Mouse (Mus musculus): ENCODE measurements around the gene Uck1. TPM values are rescaled to one million over a fixed set of nuclear protein-coding genes. Genes with fewer than 3 reads are reported as not detected.
"Not testable (repeated sequence)": the region's sequence is repeated elsewhere in the genome, so short reads cannot be mapped to it uniquely, and the experiment has no call there.

The Uck1 gene
- polyA plus RNA-seq, 1 experiment from 2014 or later = 28.5 TPM

- no peak for ATAC-seq (ENCODE audit: low read depth)
- WGBS (ENCODE audit: insufficient replicate concordance) = 82% methylated on average over 4 of the region's 4 CpGs
- H3K9ac ChIP-seq (ENCODE audit: low read depth, low read length) = no peak overlapping the region
- no peaks in the 10 kb centered on the region for H3K27me3 ChIP-seq (ENCODE audit: control insufficient read depth, insufficient read depth, low read depth, low read length)
- H3K27ac ChIP-seq (ENCODE audit: low read length) = no peak overlapping the region
- H3K4me1 ChIP-seq (ENCODE audit: control insufficient read depth, low read depth, low read length) = no peaks in the 10 kb centered on the region
- no peak overlapping the region for H3K4me3 ChIP-seq (ENCODE audit: low read depth, low read length)
- H3K4me2 ChIP-seq (ENCODE audit: low read depth, low read length) = no peak overlapping the region
- no peaks in the 10 kb centered on the region for H3K9me3 ChIP-seq (replicated peaks; ENCODE audit: control insufficient read depth, low read length)
- peaks cover 29% of the 10 kb centered on the region for H3K36me3 ChIP-seq (ENCODE audit: control insufficient read depth, insufficient read depth)
These were observed 39.5 kb upstream of the Uck1 start for GRCm38 (mm10) chr2:32299469-32299868.

- H3K36me3 ChIP-seq (ENCODE audit: control insufficient read depth, insufficient read depth) = peaks cover 16% of the 10 kb centered on the region
- H3K9me3 ChIP-seq (replicated peaks; ENCODE audit: control insufficient read depth, low read length); H3K4me2 ChIP-seq (ENCODE audit: low read depth, low read length); ATAC-seq (ENCODE audit: low read depth); H3K27ac ChIP-seq (ENCODE audit: low read length); H3K4me3 ChIP-seq (ENCODE audit: low read depth, low read length); H3K27me3 ChIP-seq (ENCODE audit: control insufficient read depth, insufficient read depth, low read depth, low read length); H3K9ac ChIP-seq (ENCODE audit: low read depth, low read length); H3K4me1 ChIP-seq (ENCODE audit: control insufficient read depth, low read depth, low read length): not testable (repeated sequence)
- WGBS (ENCODE audit: insufficient replicate concordance) = 78% methylated on average over 2 of the region's 2 CpGs
These were observed 35.9 kb upstream of the Uck1 start for GRCm38 (mm10) chr2:32295842-32296241.

- H3K9ac ChIP-seq (ENCODE audit: low read depth, low read length) = no peak overlapping the region
- H3K27ac ChIP-seq (ENCODE audit: low read length) = no peak overlapping the region
- no peaks in the 10 kb centered on the region for H3K4me1 ChIP-seq (ENCODE audit: control insufficient read depth, low read depth, low read length)
- no peaks in the 10 kb centered on the region for H3K27me3 ChIP-seq (ENCODE audit: control insufficient read depth, insufficient read depth, low read depth, low read length)
- ATAC-seq (ENCODE audit: low read depth) = no peak
- no peaks in the 10 kb centered on the region for H3K9me3 ChIP-seq (replicated peaks; ENCODE audit: control insufficient read depth, low read length)
- no peak overlapping the region for H3K4me3 ChIP-seq (ENCODE audit: low read depth, low read length)
- no peak overlapping the region for H3K4me2 ChIP-seq (ENCODE audit: low read depth, low read length)
- H3K36me3 ChIP-seq (ENCODE audit: control insufficient read depth, insufficient read depth) = peaks cover 16% of the 10 kb centered on the region
- WGBS (ENCODE audit: insufficient replicate concordance) = 67% methylated on average over 3 of the region's 3 CpGs
These were observed 35.3 kb upstream of the Uck1 start for GRCm38 (mm10) chr2:32295285-32295684.

- 82% methylated on average over 8 of the region's 8 CpGs for WGBS (ENCODE audit: insufficient replicate concordance)
- H3K27me3 ChIP-seq (ENCODE audit: control insufficient read depth, insufficient read depth, low read depth, low read length) = no peaks in the 10 kb centered on the region
- H3K9ac ChIP-seq (ENCODE audit: low read depth, low read length) = no peak overlapping the region
- H3K36me3 ChIP-seq (ENCODE audit: control insufficient read depth, insufficient read depth) = peaks cover 15% of the 10 kb centered on the region
- H3K4me3 ChIP-seq (ENCODE audit: low read depth, low read length) = no peak overlapping the region
- no peaks in the 10 kb centered on the region for H3K9me3 ChIP-seq (replicated peaks; ENCODE audit: control insufficient read depth, low read length)
- no peak overlapping the region for H3K27ac ChIP-seq (ENCODE audit: low read length)
- no peak for ATAC-seq (ENCODE audit: low read depth)
- H3K4me1 ChIP-seq (ENCODE audit: control insufficient read depth, low read depth, low read length) = peaks cover 2% of the 10 kb centered on the region
- no peak overlapping the region for H3K4me2 ChIP-seq (ENCODE audit: low read depth, low read length)
These were observed 34.4 kb upstream of the Uck1 start for GRCm38 (mm10) chr2:32294348-32294747.

GRCm38 (mm10) chr2:32289578-32289977 is 29.6 kb upstream of the Uck1 start:
- peak overlapping the region; percentile 79; the same call in 1 of the 2 replicates for H3K4me3 ChIP-seq (ENCODE audit: low read depth, low read length)
- no peak overlapping the region for H3K27ac ChIP-seq (ENCODE audit: low read length)
- no peak overlapping the region; the same call in 1 of the 2 replicates for H3K9ac ChIP-seq (ENCODE audit: low read depth, low read length)
- peak overlapping the region; percentile 90 for H3K4me2 ChIP-seq (ENCODE audit: low read depth, low read length)
- ATAC-seq (ENCODE audit: low read depth) = no peak
- H3K4me1 ChIP-seq (ENCODE audit: control insufficient read depth, low read depth, low read length) = peaks cover 19% of the 10 kb centered on the region
- no peaks in the 10 kb centered on the region for H3K9me3 ChIP-seq (replicated peaks; ENCODE audit: control insufficient read depth, low read length)
- H3K27me3 ChIP-seq (ENCODE audit: control insufficient read depth, insufficient read depth, low read depth, low read length) = no peaks in the 10 kb centered on the region
- H3K36me3 ChIP-seq (ENCODE audit: control insufficient read depth, insufficient read depth) = 0 out of 2 replicates have a peak, but pooled peaks cover under 1% of the 10 kb centered on the region

- peak overlapping the region; percentile 90 for H3K4me2 ChIP-seq (ENCODE audit: low read depth, low read length)
- no peaks in the 10 kb centered on the region for H3K27me3 ChIP-seq (ENCODE audit: control insufficient read depth, insufficient read depth, low read depth, low read length)
- H3K4me1 ChIP-seq (ENCODE audit: control insufficient read depth, low read depth, low read length) = peaks cover 19% of the 10 kb centered on the region
- no peaks in the 10 kb centered on the region for H3K9me3 ChIP-seq (replicated peaks; ENCODE audit: control insufficient read depth, low read length)
- peak; percentile 33 for ATAC-seq (ENCODE audit: low read depth)
- H3K27ac ChIP-seq (ENCODE audit: low read length) = peak overlapping the region; percentile 77
- H3K9ac ChIP-seq (ENCODE audit: low read depth, low read length) = peak overlapping the region; percentile 87
- 1% methylated on average over 29 of the region's 29 CpGs for WGBS (ENCODE audit: insufficient replicate concordance)
- peak overlapping the region; percentile 79 for H3K4me3 ChIP-seq (ENCODE audit: low read depth, low read length)
- H3K36me3 ChIP-seq (ENCODE audit: control insufficient read depth, insufficient read depth) = 0 out of 2 replicates have a peak, but pooled peaks cover 2% of the 10 kb centered on the region
These were observed 28.5 kb upstream of the Uck1 start for GRCm38 (mm10) chr2:32288371-32288931.

- 0% methylated on average over 41 of the region's 41 CpGs for WGBS (ENCODE audit: insufficient replicate concordance)
These were observed 28.0 kb upstream of the Uck1 start, which contains the start of gene Swi5 for GRCm38 (mm10) chr2:32287923-32288367. Swi5 (minus strand) TSS chr2:32288075.

GRCm38 (mm10) chr2:32287334-32287840 is 27.4 kb upstream of the Uck1 start, which contains the start of gene Golga2:
Golga2 (plus strand) TSS chr2:32287384.
- Histone ChIP-seq H3K36me3 (ENCODE audit: control insufficient read depth, insufficient read depth) (0 out of 2 replicates have a peak, but pooled peaks cover 2% of the 10 kb centered on the region), H3K4me2 (ENCODE audit: low read depth, low read length) (peak within 1 kb of the TSS; percentile 90), H3K9ac (ENCODE audit: low read depth, low read length) (peak within 1 kb of the TSS; percentile 87), H3K4me3 (ENCODE audit: low read depth, low read length) (peak within 1 kb of the TSS; percentile 79), H3K27ac (ENCODE audit: low read length) (peak within 1 kb of the TSS; percentile 77), H3K9me3 (replicated peaks; ENCODE audit: control insufficient read depth, low read length) (no peaks in the 10 kb centered on the region), H3K27me3 (ENCODE audit: control insufficient read depth, insufficient read depth, low read depth, low read length) (no peaks in the 10 kb centered on the region), H3K4me1 (ENCODE audit: control insufficient read depth, low read depth, low read length) (peaks cover 19% of the 10 kb centered on the region)
- WGBS (ENCODE audit: insufficient replicate concordance) = under 1% methylated on average over 21 of the region's 23 CpGs
- ATAC-seq (ENCODE audit: low read depth) = no peak; the same call in 1 of the 2 replicates

More at GRCm38 (mm10) chr2:32287923-32288367, 28.0 kb upstream of the Uck1 start, which contains the start of gene Swi5:
- no peaks in the 10 kb centered on the region for H3K9me3 ChIP-seq (replicated peaks; ENCODE audit: control insufficient read depth, low read length)
- H3K27me3 ChIP-seq (ENCODE audit: control insufficient read depth, insufficient read depth, low read depth, low read length) = no peaks in the 10 kb centered on the region
- 0 out of 2 replicates have a peak, but pooled peaks cover 2% of the 10 kb centered on the region for H3K36me3 ChIP-seq (ENCODE audit: control insufficient read depth, insufficient read depth)
- peak within 1 kb of the TSS; percentile 87 for H3K9ac ChIP-seq (ENCODE audit: low read depth, low read length)
- peak within 1 kb of the TSS; percentile 90 for H3K4me2 ChIP-seq (ENCODE audit: low read depth, low read length)
- H3K4me1 ChIP-seq (ENCODE audit: control insufficient read depth, low read depth, low read length) = peaks cover 19% of the 10 kb centered on the region
- peak; percentile 98 for ATAC-seq (ENCODE audit: low read depth)
- peak within 1 kb of the TSS; percentile 77 for H3K27ac ChIP-seq (ENCODE audit: low read length)
- H3K4me3 ChIP-seq (ENCODE audit: low read depth, low read length) = peak within 1 kb of the TSS; percentile 79

GRCm38 (mm10) chr2:32283986-32284385 is 24.0 kb upstream of the Uck1 start:
- 55% methylated on average over 3 of the region's 3 CpGs for WGBS (ENCODE audit: insufficient replicate concordance)
- H3K36me3 ChIP-seq (ENCODE audit: control insufficient read depth, insufficient read depth) = peaks cover 9% of the 10 kb centered on the region
- H3K9ac ChIP-seq (ENCODE audit: low read depth, low read length) = no peak overlapping the region

More at GRCm38 (mm10) chr2:32283986-32284385, 24.0 kb upstream of the Uck1 start:
- Histone ChIP-seq H3K27me3 (ENCODE audit: control insufficient read depth, insufficient read depth, low read depth, low read length) (no peaks in the 10 kb centered on the region), H3K9me3 (replicated peaks; ENCODE audit: control insufficient read depth, low read length) (no peaks in the 10 kb centered on the region), H3K4me1 (ENCODE audit: control insufficient read depth, low read depth, low read length) (peaks cover 13% of the 10 kb centered on the region), H3K4me2 (ENCODE audit: low read depth, low read length) (no peak overlapping the region), H3K27ac (ENCODE audit: low read length) (no peak overlapping the region), H3K4me3 (ENCODE audit: low read depth, low read length) (no peak overlapping the region)
- no peak for ATAC-seq (ENCODE audit: low read depth)

Measured in liver, embryonic 16.5 days (tissue).